ENCODE assay signal across 19 mouse cellular contexts in the genomic region with DNA sequence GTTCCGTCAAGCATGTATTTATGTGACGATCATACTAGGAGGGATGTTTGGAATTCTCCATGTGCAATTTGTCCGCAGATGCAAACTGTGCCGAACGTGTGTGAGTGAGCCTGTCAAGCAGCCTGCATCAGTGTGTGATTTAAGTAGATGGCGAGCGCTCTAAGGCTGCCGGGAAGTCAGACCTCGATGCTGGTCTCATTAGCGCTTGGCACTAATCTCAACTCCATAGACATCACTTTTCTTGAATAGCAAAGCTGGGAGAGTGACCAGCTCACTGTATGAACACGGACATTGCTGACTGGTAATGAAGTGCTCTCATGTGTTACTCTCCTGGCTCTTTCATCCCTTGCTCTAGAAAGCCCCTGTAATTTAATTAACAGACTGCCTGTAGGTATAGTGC. TPM values are rescaled to one million over a fixed set of nuclear protein-coding genes. Genes with fewer than 3 reads are reported as not detected.
DNase-seq lines count a peak whose midpoint lies in the region; ATAC-seq lines count a peak whose summit lies in the region.
"Had no signal": no experiment of that assay in that cellular context is flagged by ENCODE, and none has a peak within 500 bp of the region (broad histone marks: within the 10 kb centered on the region; RNA-seq: fewer than 3 reads in every experiment).

No protein-coding gene starts in this region.

- DNase-seq in forebrain, embryonic 11.5 days (ENCODE audit: low spot score), result no peak
- no peak for DNase-seq in forebrain, embryonic 10.5 days (ENCODE audit: extremely low spot score, low spot score)
- DNase-seq in neural tube, embryonic 10.5 days (ENCODE audit: extremely low spot score, low spot score), result no peak
- DNase-seq in embryo, embryonic 9.5 days (ENCODE audit: extremely low spot score), result no peak
- no peak for DNase-seq in heart, postnatal 10 days
- no peak for DNase-seq in liver
- DNase-seq: adrenal gland, postnatal 10 days; cerebellum, adult 9-11 months; gastrocnemius, postnatal 25 days; right cerebral cortex, postnatal 4 days; thymus, adult 2 months had no signal

- H3K4me1 ChIP-seq in forebrain, embryonic 11.5 days (replicated peaks; ENCODE audit: control insufficient read depth, insufficient read depth, low read length), result peaks cover 8% of the 10 kb centered on the region; the same call in 1 of the 2 replicates
- H3K4me1 ChIP-seq in forebrain, embryonic 10.5 days, result peaks cover 48% of the 10 kb centered on the region
- peaks cover 11% of the 10 kb centered on the region for H3K4me1 ChIP-seq in neural tube, embryonic 12.5 days
- peaks cover 11% of the 10 kb centered on the region for H3K4me1 ChIP-seq in midbrain, embryonic 16.5 days (ENCODE audit: control insufficient read depth, insufficient read depth, low read length)
- H3K4me1 ChIP-seq: liver, embryonic 15.5 days had no signal

- H3K36me3 ChIP-seq in forebrain, embryonic 11.5 days (ENCODE audit: control insufficient read depth, insufficient read depth, low read length), result no peaks in the 10 kb centered on the region
- peaks cover 28% of the 10 kb centered on the region for H3K36me3 ChIP-seq in forebrain, embryonic 10.5 days (replicated peaks)
- H3K36me3 ChIP-seq in neural tube, embryonic 12.5 days, result peaks cover 13% of the 10 kb centered on the region
- H3K36me3 ChIP-seq in midbrain, embryonic 16.5 days (ENCODE audit: control insufficient read depth, insufficient read depth, low read length), result no peaks in the 10 kb centered on the region
- H3K36me3 ChIP-seq: heart, embryonic 15.5 days had no signal

- H3K9ac ChIP-seq in forebrain, embryonic 11.5 days (ENCODE audit: low read length), result no peak overlapping the region
- no peak overlapping the region for H3K9ac ChIP-seq in neural tube, embryonic 12.5 days
- no peak overlapping the region for H3K9ac ChIP-seq in midbrain, embryonic 16.5 days (ENCODE audit: low read depth, low read length)
- H3K9ac ChIP-seq: embryonic facial prominence, embryonic 13.5 days; heart, embryonic 15.5 days; kidney, embryonic 15.5 days; liver, embryonic 15.5 days had no signal

- 0 out of 2 replicates have a peak, but pooled peaks have one; percentile 21 for ATAC-seq in forebrain, embryonic 11.5 days (replicated peaks; ENCODE audit: low FRiP score)
- ATAC-seq in neural tube, embryonic 12.5 days (ENCODE audit: low FRiP score, low read depth), result peak; percentile 44
- ATAC-seq in midbrain, embryonic 16.5 days, result peak; percentile 30; the same call in 1 of the 2 replicates
- ATAC-seq: activated CD4-positive, CD25-positive, alpha-beta regulatory T cell, adult 4 months; intestine, postnatal 0 days had no signal

- H3K4me3 ChIP-seq in forebrain, embryonic 11.5 days (ENCODE audit: low read depth, low read length), result no peak overlapping the region
- no peak overlapping the region for H3K4me3 ChIP-seq in forebrain, embryonic 10.5 days
- no peak overlapping the region for H3K4me3 ChIP-seq in neural tube, embryonic 12.5 days
- H3K4me3 ChIP-seq in midbrain, embryonic 16.5 days (ENCODE audit: low read depth, low read length), result no peak overlapping the region
- H3K4me3 ChIP-seq: embryonic facial prominence, embryonic 13.5 days; heart, embryonic 15.5 days; kidney, embryonic 15.5 days; liver, embryonic 15.5 days had no signal

- 72% methylated on average over 11 of the region's 11 CpGs for WGBS in forebrain, embryonic 11.5 days
- 85% methylated on average over 11 of the region's 11 CpGs for WGBS in forebrain, embryonic 10.5 days
- 71% methylated on average over 11 of the region's 11 CpGs for WGBS in neural tube, embryonic 12.5 days
- WGBS in midbrain, embryonic 16.5 days, result 57% methylated on average over 11 of the region's 11 CpGs

- H3K9me3 ChIP-seq in forebrain, embryonic 11.5 days (ENCODE audit: control insufficient read depth, low read length), result no peaks in the 10 kb centered on the region
- H3K9me3 ChIP-seq in forebrain, embryonic 10.5 days, result no peaks in the 10 kb centered on the region
- H3K9me3 ChIP-seq in neural tube, embryonic 12.5 days, result no peaks in the 10 kb centered on the region
- no peaks in the 10 kb centered on the region for H3K9me3 ChIP-seq in midbrain, embryonic 16.5 days (replicated peaks; ENCODE audit: control insufficient read depth, low read length, poor library complexity, severe bottlenecking)
- H3K9me3 ChIP-seq: embryonic facial prominence, embryonic 13.5 days; heart, embryonic 15.5 days; kidney, embryonic 15.5 days; liver, embryonic 15.5 days had no signal

- no peak overlapping the region for H3K4me2 ChIP-seq in forebrain, embryonic 11.5 days (ENCODE audit: low read depth, low read length, severe bottlenecking)
- no peak overlapping the region for H3K4me2 ChIP-seq in neural tube, embryonic 12.5 days (replicated peaks)
- no peak overlapping the region for H3K4me2 ChIP-seq in midbrain, embryonic 16.5 days (ENCODE audit: low read length)
- H3K4me2 ChIP-seq: embryonic facial prominence, embryonic 13.5 days; heart, embryonic 15.5 days; kidney, embryonic 15.5 days; liver, embryonic 15.5 days had no signal

- intact Hi-C loops in heart, postnatal 10 days (cut with DNase I), result no loop called here

- no peak overlapping the region for H3K27ac ChIP-seq in forebrain, embryonic 11.5 days (ENCODE audit: low read depth, low read length)
- no peak overlapping the region for H3K27ac ChIP-seq in forebrain, embryonic 10.5 days
- H3K27ac ChIP-seq in neural tube, embryonic 12.5 days, result no peak overlapping the region
- no peak overlapping the region for H3K27ac ChIP-seq in midbrain, embryonic 16.5 days (ENCODE audit: low read length)
- H3K27ac ChIP-seq: embryonic facial prominence, embryonic 13.5 days; heart, embryonic 15.5 days; kidney, embryonic 15.5 days; liver, embryonic 15.5 days had no signal

- H3K27me3 ChIP-seq in forebrain, embryonic 11.5 days (ENCODE audit: control insufficient read depth, insufficient read depth, low read length), result no peaks in the 10 kb centered on the region
- no peaks in the 10 kb centered on the region for H3K27me3 ChIP-seq in forebrain, embryonic 10.5 days (ENCODE audit: poor library complexity, severe bottlenecking)
- no peaks in the 10 kb centered on the region for H3K27me3 ChIP-seq in neural tube, embryonic 12.5 days (replicated peaks)
- no peaks in the 10 kb centered on the region for H3K27me3 ChIP-seq in midbrain, embryonic 16.5 days (ENCODE audit: control insufficient read depth, insufficient read depth, low read depth, low read length)
- H3K27me3 ChIP-seq: embryonic facial prominence, embryonic 13.5 days; heart, embryonic 15.5 days; kidney, embryonic 15.5 days; liver, embryonic 15.5 days had no signal

RNA-seq across cellular contexts. Expression of a gene that starts 50.6 kb away (rescaled TPM):
- 1.8 and 2.5 TPM in 2 replicates for polyA plus RNA-seq in forebrain, embryonic 11.5 days (2014; fragmentation: Nextera tagmentation; extraction: Ambion mirVana)
- polyA plus RNA-seq in forebrain, embryonic 10.5 days (2016; fragmentation: Nextera tagmentation; extraction: Ambion mirVana), result 2.6 and 3.5 TPM in 2 replicates
- 0.22 and 0.28 TPM in 2 replicates for polyA plus RNA-seq in neural tube, embryonic 12.5 days (2016; fragmentation: Nextera tagmentation; extraction: Ambion mirVana)
- polyA plus RNA-seq in midbrain, embryonic 16.5 days (2015; fragmentation: Nextera tagmentation; extraction: Ambion mirVana), result 0.45 and 0.73 TPM in 2 replicates
- total RNA-seq in heart, postnatal 10 days (2021), result under 1 TPM; 0.42 to 0.43 TPM
